Mouse (Mus musculus) erythroblast, embryonic 14.5 days (primary cell): ENCODE measurements around the gene Nfix.

ENCODE experiments used
- GATA1 ChIP-seq: IDR thresholded peaks from 2 replicates; pipeline ENCODE4 v1.6.1; 2012; ENCODE audit warnings: low read length, inconsistent platforms, mixed read lengths
- TAL1 ChIP-seq: IDR thresholded peaks from 3 replicates; pipeline ENCODE4 v1.6.1; 2012; ENCODE audit warnings: low read length, inconsistent platforms, mixed read lengths

DNA sequence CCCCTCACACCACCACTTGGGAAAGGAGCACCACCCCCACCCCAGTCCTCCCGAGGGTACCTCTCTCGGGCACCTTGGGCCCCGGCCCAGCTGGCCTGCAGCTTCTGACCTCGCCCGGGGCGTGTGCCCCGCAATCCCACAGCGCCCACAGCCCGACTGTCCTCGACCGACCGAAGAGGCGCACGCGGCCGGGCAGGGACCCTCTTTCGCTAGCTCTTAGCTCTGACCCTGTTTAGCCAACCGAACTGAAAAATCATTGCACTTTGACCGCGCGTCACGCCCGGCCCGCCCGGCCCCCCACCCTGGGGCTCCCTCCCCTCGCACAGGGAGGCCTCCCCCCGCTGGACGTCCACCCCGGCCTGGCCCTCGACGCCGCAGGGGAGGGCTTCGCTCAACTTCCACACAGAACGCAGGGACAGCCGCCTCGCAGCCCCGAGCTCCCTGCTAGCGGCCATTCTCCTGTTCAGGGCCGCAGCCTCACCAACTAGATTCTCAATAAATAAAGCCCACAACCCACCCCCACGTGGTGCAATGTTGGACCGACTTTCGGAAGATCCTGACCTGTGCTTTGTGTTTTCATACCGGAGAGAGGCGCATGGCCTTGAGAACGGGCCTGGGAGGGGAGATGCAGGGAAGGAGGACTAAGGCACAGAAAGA, 93.4 kb downstream of the Nfix start:
- TF ChIP-seq TAL1 (no peak), GATA1 (no peak)
